Mouse (Mus musculus): ENCODE results near the gene Tmem231.

- TF ChIP-seq TAL1 (IDR thresholded peaks at IDR 0.05; ENCODE audit: low read length) (no peak), GATA1 (IDR thresholded peaks at IDR 0.05; ENCODE audit: low read length) (no peak)
These were observed 23.6 kb upstream of the Tmem231 start for GRCm38 (mm10) chr8:111957231-111957630.

Data from erythroblast, embryonic 14.5 days (primary cell).